Mouse (Mus musculus) midbrain, embryonic 14.5 days (tissue): ENCODE results near the gene Dscam. TPM values are rescaled to one million over a fixed set of nuclear protein-coding genes. Genes with fewer than 3 reads are reported as not detected.
A peak's percentile ranks its signal among the peaks of the same experiment; 100 is the strongest.

Experiments used
- ATAC-seq: fragments of 200-750 bp; cut with Nextera tagmentation; 2 replicates; pipeline ENCODE4 v1.8.0; 2017; ENCODE audit warnings: moderate number of reproducible peaks, moderate library complexity; ENCODE audit not compliant: low FRiP score, low TSS enrichment
- DNase-seq: peaks from one replicate; pipeline ENCODE4 v3.0.0-alpha.2; 2015
- H3K27ac ChIP-seq: fragments of 300-500 bp; sonication (generic); replicated peaks from 2 replicates; pipeline ENCODE4 v1.5.1; 2014; ENCODE audit warnings: mild to moderate bottlenecking, low read depth, low read length, moderate library complexity
- H3K27me3 ChIP-seq: fragments of 300-500 bp; sonication (generic); 2 replicates; pipeline ENCODE4 v1.6.1; 2014; ENCODE audit warnings: low read length, control low read depth, mixed read lengths; ENCODE audit not compliant: control insufficient read depth, insufficient read depth
- H3K36me3 ChIP-seq: fragments of 300-500 bp; sonication (generic); 2 replicates; pipeline ENCODE4 v1.6.1; 2014; ENCODE audit warnings: low read length, control low read depth; ENCODE audit not compliant: control insufficient read depth, insufficient read depth
- H3K4me1 ChIP-seq: fragments of 300-500 bp; sonication (generic); 2 replicates; pipeline ENCODE4 v1.6.1; 2014; ENCODE audit warnings: mild to moderate bottlenecking, antibody characterized with exemption, low read length, control low read depth; ENCODE audit not compliant: control insufficient read depth, insufficient read depth
- H3K4me2 ChIP-seq: fragments of 300-500 bp; sonication (generic); 2 replicates; pipeline ENCODE4 v1.6.1; 2014; ENCODE audit warnings: mild to moderate bottlenecking, low read length, moderate library complexity
- H3K4me3 ChIP-seq: fragments of 300-500 bp; sonication (generic); replicated peaks from 2 replicates; pipeline ENCODE4 v1.5.1; 2014; ENCODE audit warnings: low read depth, low read length
- H3K9ac ChIP-seq: fragments of 300-500 bp; sonication (generic); replicated peaks from 2 replicates; pipeline ENCODE4 v1.6.1; 2014; ENCODE audit warnings: mild to moderate bottlenecking, low read length, moderate library complexity
- H3K9me3 ChIP-seq: fragments of 300-500 bp; sonication (generic); 2 replicates; pipeline ENCODE4 v1.6.1; 2016; ENCODE audit warnings: low read length, control low read depth, mixed read lengths; ENCODE audit not compliant: control insufficient read depth
- WGBS: fragments of 180-500 bp; shearing (Covaris S2); extraction: QIAGEN DNeasy Blood & Tissue Kit; methylation state at CpG from one replicate; pipeline ENCODE4 v1.1.7; 2014; 5-methylcytosine and 5-hydroxymethylcytosine counted together
- polyA plus RNA-seq: library from polyadenylated mRNA; unstranded; fragments of >200 nt; fragmentation: Nextera tagmentation; extraction: Ambion mirVana; gene quantifications from 2 replicates; pipeline ENCODE4 v1.2.1, GENCODE M21; 2014

Dscam gene
- polyA plus RNA-seq, 1 experiment from 2014 or later, result 24.7 TPM

DNA sequence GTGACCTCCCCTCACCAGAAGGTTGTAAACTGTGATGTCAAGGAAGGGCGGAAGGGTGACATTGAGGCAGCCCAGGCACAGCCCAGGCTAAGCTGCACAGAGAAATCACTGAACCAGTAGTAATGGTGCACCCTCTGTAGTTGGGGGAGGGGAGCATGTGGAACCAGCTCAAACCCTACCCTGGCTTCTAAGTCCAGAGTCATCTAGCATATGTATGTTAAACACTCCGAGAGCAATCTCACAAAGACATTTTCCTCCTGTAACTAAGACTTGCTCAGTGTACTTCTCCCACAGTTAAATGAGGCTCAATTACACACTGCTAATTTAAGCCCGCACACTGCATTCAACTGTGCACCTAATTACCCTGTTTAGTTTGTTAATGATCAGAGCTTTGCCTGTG lies 324.4 kb downstream of the Dscam start:
- Histone ChIP-seq H3K4me1 (peaks cover 25% of the 10 kb centered on the region; the same call in 1 of the 2 replicates), H3K27me3 (no peaks in the 10 kb centered on the region), H3K4me2 (no peak overlapping the region), H3K27ac (peak overlapping the region; percentile 53), H3K36me3 (no peaks in the 10 kb centered on the region), H3K9ac (no peak overlapping the region), H3K9me3 (no peaks in the 10 kb centered on the region), H3K4me3 (no peak overlapping the region)
- DNase-seq, result peak; percentile 15
- WGBS, result 49% methylated on average over 3 of the region's 3 CpGs
- ATAC-seq, result no peak; the same call in 1 of the 2 replicates

DNA sequence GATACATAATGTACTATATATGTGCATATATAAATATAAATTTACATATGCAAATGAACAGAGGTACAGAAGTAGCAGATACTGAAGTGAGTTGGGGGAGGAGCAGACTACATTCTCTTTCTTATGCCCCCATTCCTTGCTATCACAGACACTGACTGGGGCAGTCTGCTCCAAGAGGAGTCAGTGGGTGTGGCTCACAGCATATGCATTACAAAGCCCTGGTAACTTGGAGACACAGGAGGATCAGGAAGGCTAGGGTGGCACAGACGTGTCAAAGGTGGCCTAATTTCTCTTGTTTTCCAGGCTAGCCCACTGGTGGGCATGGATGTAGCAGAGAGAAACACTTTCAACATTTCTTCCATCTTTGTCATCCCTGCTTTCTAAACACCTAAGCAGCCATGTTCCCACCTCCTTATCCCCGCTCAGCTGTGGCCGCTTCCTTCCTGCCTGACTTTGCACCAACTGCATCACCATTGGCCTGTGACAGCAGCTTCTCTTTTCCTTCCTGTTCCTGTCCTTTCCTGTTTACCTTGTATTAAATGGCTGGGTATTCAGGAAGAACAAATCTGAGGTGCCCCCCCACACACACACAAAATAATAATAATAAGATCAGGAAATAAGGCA lies 325.0 kb downstream of the Dscam start:
- no peaks in the 10 kb centered on the region for H3K36me3 ChIP-seq
- no peak for DNase-seq
- H3K4me1 ChIP-seq, result peaks cover 25% of the 10 kb centered on the region; the same call in 1 of the 2 replicates
- WGBS, result 66% methylated on average over 3 of the region's 3 CpGs
- H3K4me3 ChIP-seq, result no peak overlapping the region
- H3K9ac ChIP-seq, result no peak overlapping the region
- no peaks in the 10 kb centered on the region for H3K27me3 ChIP-seq
- ATAC-seq, result no peak
- H3K9me3 ChIP-seq, result no peaks in the 10 kb centered on the region
- H3K27ac ChIP-seq, result peak overlapping the region; percentile 53
- no peak overlapping the region for H3K4me2 ChIP-seq

- ATAC-seq (no peak), DNase-seq (peak; percentile 45)
- no peaks in the 10 kb centered on the region for H3K27me3 ChIP-seq
- H3K4me3 ChIP-seq, result no peak overlapping the region
- no peak overlapping the region for H3K9ac ChIP-seq
- no peak overlapping the region for H3K4me2 ChIP-seq
- H3K36me3 ChIP-seq, result no peaks in the 10 kb centered on the region
- H3K27ac ChIP-seq, result peak overlapping the region; percentile 14; the same call in 1 of the 2 replicates
- H3K9me3 ChIP-seq, result no peaks in the 10 kb centered on the region
- peaks cover 31% of the 10 kb centered on the region; the same call in 1 of the 2 replicates for H3K4me1 ChIP-seq
- WGBS, result 42% methylated on average over 9 of the region's 9 CpGs
These were observed 326.7 kb downstream of the Dscam start for GRCm38 (mm10) chr16:96843691-96844400.

GRCm38 (mm10) chr16:96842829-96843360 lies 327.7 kb downstream of the Dscam start:
- no peak for ATAC-seq
- Histone ChIP-seq H3K27me3 (no peaks in the 10 kb centered on the region), H3K36me3 (no peaks in the 10 kb centered on the region), H3K4me3 (no peak overlapping the region), H3K9me3 (no peaks in the 10 kb centered on the region), H3K9ac (no peak overlapping the region), H3K27ac (no peak overlapping the region), H3K4me2 (no peak overlapping the region), H3K4me1 (peaks cover 31% of the 10 kb centered on the region; the same call in 1 of the 2 replicates)
- no peak for DNase-seq
- WGBS, result 96% methylated on average over 3 of the region's 3 CpGs

DNA sequence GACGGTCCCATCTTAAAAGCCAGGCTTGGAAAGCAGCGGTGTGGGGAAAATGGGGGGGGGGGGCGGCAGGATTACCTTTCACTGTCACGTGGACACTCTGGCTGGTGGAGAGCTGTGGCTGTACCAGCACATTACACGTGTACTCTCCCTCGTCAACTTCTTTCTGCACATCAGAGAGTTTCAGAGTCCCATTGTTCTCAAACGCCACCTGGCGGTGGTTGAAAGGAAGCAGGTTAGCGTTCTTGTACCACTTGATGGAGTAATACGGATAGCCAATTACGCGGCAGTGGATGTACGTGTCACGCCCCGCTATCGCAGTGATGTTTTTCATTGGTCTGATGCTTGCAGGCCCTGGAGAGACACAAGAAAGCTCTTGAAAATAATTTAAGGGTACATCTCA lies 350.9 kb downstream of the Dscam start:
- Histone ChIP-seq H3K9me3 (no peaks in the 10 kb centered on the region), H3K4me1 (no peaks in the 10 kb centered on the region), H3K27me3 (no peaks in the 10 kb centered on the region), H3K4me3 (no peak overlapping the region), H3K27ac (no peak overlapping the region), H3K4me2 (no peak overlapping the region), H3K36me3 (peaks cover 9% of the 10 kb centered on the region; the same call in 1 of the 2 replicates), H3K9ac (no peak overlapping the region)
- DNase-seq (peak; percentile 89), ATAC-seq (peak; percentile 31; the same call in 1 of the 2 replicates)
- 34% methylated on average over 16 of the region's 16 CpGs for WGBS

DNA sequence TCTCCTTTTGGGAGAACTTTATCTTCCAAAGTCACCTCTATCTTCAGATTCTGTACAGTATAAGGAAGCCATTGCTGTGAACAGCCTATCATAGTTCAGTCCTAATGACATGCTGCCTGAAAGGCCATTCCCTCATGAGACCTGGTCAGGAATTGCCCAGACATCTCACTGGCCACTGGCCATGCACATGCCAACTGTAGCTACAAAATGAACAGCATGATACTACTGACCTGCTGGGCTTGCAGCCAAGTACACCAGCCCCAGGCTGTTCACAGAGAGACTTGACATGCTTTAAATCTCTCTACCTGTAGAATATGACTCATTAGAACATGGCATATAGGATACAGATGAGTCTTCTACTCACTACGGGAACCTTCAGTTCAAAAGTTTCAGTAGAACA lies 364.3 kb downstream of the Dscam start:
- Histone ChIP-seq H3K36me3 (no peaks in the 10 kb centered on the region), H3K9ac (no peak overlapping the region), H3K27ac (no peak overlapping the region), H3K4me1 (no peaks in the 10 kb centered on the region), H3K4me3 (no peak overlapping the region), H3K9me3 (no peaks in the 10 kb centered on the region), H3K27me3 (no peaks in the 10 kb centered on the region), H3K4me2 (no peak overlapping the region)
- 100% methylated on average over 1 of the region's 1 CpGs for WGBS
- ATAC-seq, result no peak
- no peak for DNase-seq

- Histone ChIP-seq H3K27ac (peak overlapping the region; percentile 45; the same call in 1 of the 2 replicates), H3K4me3 (no peak overlapping the region), H3K27me3 (no peaks in the 10 kb centered on the region), H3K9ac (no peak overlapping the region), H3K4me1 (no peaks in the 10 kb centered on the region), H3K36me3 (peaks cover 11% of the 10 kb centered on the region; the same call in 1 of the 2 replicates), H3K4me2 (no peak overlapping the region), H3K9me3 (no peaks in the 10 kb centered on the region)
- 77% methylated on average over 2 of the region's 2 CpGs for WGBS
- no peak for ATAC-seq
- no peak for DNase-seq
These were observed 367.9 kb downstream of the Dscam start for GRCm38 (mm10) chr16:96802636-96803035.

- Histone ChIP-seq H3K4me1 (no peaks in the 10 kb centered on the region), H3K4me2 (no peak overlapping the region), H3K36me3 (peaks cover 11% of the 10 kb centered on the region; the same call in 1 of the 2 replicates), H3K27ac (no peak overlapping the region), H3K4me3 (no peak overlapping the region), H3K27me3 (no peaks in the 10 kb centered on the region), H3K9me3 (no peaks in the 10 kb centered on the region), H3K9ac (no peak overlapping the region)
- DNase-seq, result peak; percentile 62
- no peak; the same call in 1 of the 2 replicates for ATAC-seq
- WGBS, result 95% methylated on average over 1 of the region's 1 CpGs
These were observed 368.8 kb downstream of the Dscam start for GRCm38 (mm10) chr16:96801650-96802237.
